Mouse (Mus musculus) testis, adult 2 months (tissue): ENCODE measurements around the gene Spata31. TPM values are rescaled to one million over a fixed set of nuclear protein-coding genes. Genes with fewer than 3 reads are reported as not detected.

Experiments
- H3K27ac ChIP-seq: fragments of 200-500 bp; 2 replicates; pipeline ENCODE4 v1.5.1; 2012; ENCODE audit warnings: low read depth, low read length; ENCODE audit not compliant: control insufficient read depth, insufficient read depth
- H3K27me3 ChIP-seq: fragments of 200-500 bp; 2 replicates; pipeline ENCODE4 v1.6.1; 2012; ENCODE audit warnings: mild to moderate bottlenecking, low read length, moderate library complexity; ENCODE audit not compliant: control insufficient read depth, insufficient read depth
- H3K36me3 ChIP-seq: fragments of 200-500 bp; 2 replicates; pipeline ENCODE4 v1.6.1; 2012; ENCODE audit warnings: mild to moderate bottlenecking, low read length; ENCODE audit not compliant: control insufficient read depth, insufficient read depth
- H3K4me1 ChIP-seq: fragments of 200-500 bp; 2 replicates; pipeline ENCODE4 v1.6.1; 2012; ENCODE audit warnings: low read length; ENCODE audit not compliant: control insufficient read depth, insufficient read depth
- H3K4me3 ChIP-seq: fragments of 200-500 bp; 2 replicates; pipeline ENCODE4 v1.5.1; 2012; ENCODE audit warnings: low read depth, mild to moderate bottlenecking, low read length, moderate library complexity, mixed read lengths; ENCODE audit not compliant: control insufficient read depth
- CTCF ChIP-seq: fragments of 200-500 bp; IDR thresholded peaks from 2 replicates; pipeline ENCODE4 v1.5.1; 2012; ENCODE audit warnings: low read depth, mild to moderate bottlenecking, inconsistent platforms, low read length, moderate library complexity; ENCODE audit not compliant: control insufficient read depth, insufficient read depth, insufficient replicate concordance
- POLR2A ChIP-seq: fragments of 200-500 bp; IDR thresholded peaks from 2 replicates; pipeline ENCODE4 v1.6.1; 2012; ENCODE audit warnings: low read depth, mild to moderate bottlenecking, inconsistent platforms, low read length, moderate library complexity; ENCODE audit not compliant: control insufficient read depth
- polyA plus RNA-seq: library from polyadenylated mRNA; depleted of rRNA; stranded (reverse); fragments of >200 nt; gene quantifications from 2 replicates; pipeline ENCODE4 v1.2.3, GENCODE M21; 2012; rRNA removed

Spata31 gene
- polyA plus RNA-seq = 64.5 and 89.0 TPM in 2 replicates

DNA sequence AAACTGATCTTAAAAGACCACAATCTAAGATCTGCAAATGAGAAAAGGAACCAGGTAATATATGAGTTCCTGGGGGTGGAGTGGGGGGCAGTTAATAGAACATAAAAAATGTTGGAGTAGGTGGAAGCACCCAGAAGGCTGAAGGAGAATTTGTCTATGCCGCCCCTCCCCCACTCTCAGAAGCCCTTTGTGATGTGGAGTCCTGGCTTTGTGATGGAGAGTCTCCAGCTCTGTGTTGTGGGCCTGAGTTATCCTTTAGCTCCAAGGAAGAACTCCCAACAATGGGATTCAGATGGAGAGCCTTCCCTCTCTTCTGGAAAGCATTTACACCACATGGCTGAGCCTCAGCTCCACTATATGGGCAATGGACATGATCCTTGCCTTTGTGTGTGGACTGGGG is at the start of gene Spata31:
TSS of gene Spata31 (plus strand) at position 216 of the 400 bp plus-strand sequence.
- H3K4me3 ChIP-seq = peak within 1 kb of the TSS; percentile 85
- H3K36me3 ChIP-seq = no peaks in the 10 kb centered on the region
- TF ChIP-seq CTCF (no peak), POLR2A (peak; percentile 27; the same call in 1 of the 2 replicates)
- no peak within 1 kb of the TSS for H3K27ac ChIP-seq
- H3K27me3 ChIP-seq = no peaks in the 10 kb centered on the region
- no peaks in the 10 kb centered on the region for H3K4me1 ChIP-seq

- TF ChIP-seq CTCF (no peak), POLR2A (no peak)
- H3K4me1 ChIP-seq = peaks cover 6% of the 10 kb centered on the region; the same call in 1 of the 2 replicates
- H3K27ac ChIP-seq = no peak overlapping the region
- no peak overlapping the region for H3K4me3 ChIP-seq
- no peaks in the 10 kb centered on the region for H3K27me3 ChIP-seq
- H3K36me3 ChIP-seq = no peaks in the 10 kb centered on the region
Observed at GRCm38 (mm10) chr13:64903132-64903531, 14.1 kb upstream of the Spata31 start.

DNA sequence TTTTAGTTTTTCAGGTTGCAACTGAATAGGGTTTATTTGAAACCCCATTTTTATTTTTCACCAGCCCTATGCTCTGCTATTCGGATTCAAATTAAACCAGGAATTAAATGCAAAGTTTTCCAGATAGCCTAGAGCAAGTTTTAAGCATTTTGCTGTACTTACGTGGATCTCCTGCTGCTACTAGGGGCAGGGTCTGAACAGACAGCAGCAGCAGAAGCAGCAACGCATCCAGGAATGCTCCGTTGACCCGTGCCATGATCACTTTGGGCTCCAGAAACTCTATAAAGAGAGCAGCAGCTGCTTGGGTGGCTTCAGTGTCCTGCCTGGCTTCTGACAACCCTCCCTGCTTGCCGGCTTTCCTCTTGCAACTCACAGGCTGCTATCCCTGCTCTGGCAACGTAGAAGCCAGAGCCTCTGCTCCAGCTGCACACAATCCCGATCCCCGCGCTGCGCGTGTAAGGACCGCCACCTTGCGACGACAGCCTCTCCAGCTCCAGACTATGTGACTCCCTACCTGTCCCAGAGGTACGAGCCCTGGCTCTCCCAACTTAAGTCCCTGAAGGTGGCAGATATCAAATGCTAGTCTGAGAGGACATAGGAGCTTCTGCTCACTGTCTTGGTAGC is 13.5 kb upstream of the Spata31 start, which contains the start of gene Cntnap3:
TSS of gene Cntnap3 (minus strand) at position 371 of the 624 bp plus-strand sequence.
- Histone ChIP-seq H3K27ac (no peak within 1 kb of the TSS), H3K4me1 (peaks cover 6% of the 10 kb centered on the region; the same call in 1 of the 2 replicates), H3K4me3 (peak within 1 kb of the TSS; percentile 46), H3K27me3 (no peaks in the 10 kb centered on the region), H3K36me3 (no peaks in the 10 kb centered on the region)
- TF ChIP-seq POLR2A (no peak), CTCF (peak; percentile 25; the same call in 1 of the 2 replicates)

Other genes starting within 250 kb of the Spata31 start
- 0.14 and 0.15 TPM in 2 replicates for gene Cntnap3, start 13.5 kb upstream of the Spata31 start, polyA plus RNA-seq
- 35.8 and 48.9 TPM in 2 replicates for gene Spata31d1c, start 115.7 kb downstream of the Spata31 start, polyA plus RNA-seq
- gene Prss47, start 135.4 kb downstream of the Spata31 start, polyA plus RNA-seq = 35.5 and 39.7 TPM in 2 replicates
- 2.9 and 3.7 TPM in 2 replicates for gene Mfsd14b, start 195.6 kb downstream of the Spata31 start, polyA plus RNA-seq
- not detected in 2 replicates for gene Olfr465-ps1, start 220.7 kb downstream of the Spata31 start, polyA plus RNA-seq
- gene Olfr466, start 232.8 kb downstream of the Spata31 start, polyA plus RNA-seq = not detected in 2 replicates